Mouse (Mus musculus) limb, embryonic 10.5 days (tissue): Measurements from ENCODE around the gene Hdac11. TPM values are rescaled to one million over a fixed set of nuclear protein-coding genes. Genes with fewer than 3 reads are reported as not detected.

Experiments
- DNase-seq: peaks from one replicate; pipeline ENCODE4 v3.0.0-alpha.2; 2017; ENCODE audit warnings: low spot score
- H3K27ac ChIP-seq: fragments of 300-500 bp; sonication (generic); 2 replicates; pipeline ENCODE4 v1.5.1; 2016; ENCODE audit warnings: mild to moderate bottlenecking
- H3K27me3 ChIP-seq: fragments of 300-500 bp; sonication (generic); 2 replicates; pipeline ENCODE4 v1.6.1; 2016; ENCODE audit warnings: low read depth, mild to moderate bottlenecking; ENCODE audit not compliant: poor library complexity, severe bottlenecking
- H3K36me3 ChIP-seq: fragments of 300-500 bp; sonication (generic); 2 replicates; pipeline ENCODE4 v1.6.1; 2016; ENCODE audit warnings: mild to moderate bottlenecking, moderate library complexity
- H3K4me1 ChIP-seq: fragments of 300-500 bp; sonication (generic); 2 replicates; pipeline ENCODE4 v1.6.1; 2016
- H3K4me3 ChIP-seq: fragments of 300-500 bp; sonication (generic); 2 replicates; pipeline ENCODE4 v1.5.1; 2016; ENCODE audit warnings: mild to moderate bottlenecking, moderate library complexity
- H3K9me3 ChIP-seq: fragments of 300-500 bp; sonication (generic); replicated peaks from 2 replicates; pipeline ENCODE4 v1.6.1; 2016; ENCODE audit warnings: mild to moderate bottlenecking
- WGBS: fragments of 180-500 bp; shearing (Covaris S2); methylation state at CpG from one replicate; pipeline ENCODE4 v1.1.7; 2016; 5-methylcytosine and 5-hydroxymethylcytosine counted together
- polyA plus RNA-seq: library from polyadenylated mRNA; unstranded; fragments of >200 nt; fragmentation: Nextera tagmentation; extraction: Ambion mirVana; gene quantifications from 2 replicates; pipeline ENCODE4 v1.2.1, GENCODE M21; 2016

The Hdac11 gene
- polyA plus RNA-seq, 1 experiment from 2014 or later: 12.8 TPM

DNA sequence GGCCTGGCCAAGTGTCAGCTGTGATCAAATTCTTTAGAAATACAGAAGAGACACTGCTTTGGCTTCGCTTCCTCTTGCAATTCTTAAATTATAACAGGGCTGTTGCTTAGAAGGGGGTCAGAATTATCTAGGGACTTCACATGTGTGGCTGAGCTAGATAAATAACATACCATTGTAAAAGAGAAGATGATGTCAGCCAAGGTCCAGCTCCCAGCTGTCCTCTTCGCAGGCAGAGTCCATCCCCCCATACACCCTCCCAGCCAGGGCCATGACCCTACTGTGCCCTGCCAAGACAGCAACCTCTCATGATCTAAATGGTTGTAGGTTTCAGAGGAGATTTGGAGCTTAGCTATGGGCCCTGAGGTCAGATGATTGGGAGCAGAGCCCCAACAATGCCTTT is 27.5 kb downstream of the Hdac11 start:
- H3K4me3 ChIP-seq: no peak overlapping the region
- H3K27ac ChIP-seq: peak overlapping the region; percentile 38; the same call in 1 of the 2 replicates
- H3K27me3 ChIP-seq: 0 out of 2 replicates have a peak, but pooled peaks cover 5% of the 10 kb centered on the region
- H3K4me1 ChIP-seq: peaks cover 37% of the 10 kb centered on the region
- 78% methylated on average over 2 of the region's 2 CpGs for WGBS
- H3K9me3 ChIP-seq: no peaks in the 10 kb centered on the region
- H3K36me3 ChIP-seq: no peaks in the 10 kb centered on the region
- no peak for DNase-seq

GRCm38 (mm10) chr6:91184776-91185175 is 28.3 kb downstream of the Hdac11 start:
- no peak for DNase-seq
- H3K27ac ChIP-seq: peak overlapping the region; percentile 38; the same call in 1 of the 2 replicates
- no peaks in the 10 kb centered on the region for H3K36me3 ChIP-seq
- WGBS: 66% methylated on average over 3 of the region's 3 CpGs
- 0 out of 2 replicates have a peak, but pooled peaks cover 5% of the 10 kb centered on the region for H3K27me3 ChIP-seq
- H3K9me3 ChIP-seq: no peaks in the 10 kb centered on the region
- peaks cover 36% of the 10 kb centered on the region for H3K4me1 ChIP-seq
- H3K4me3 ChIP-seq: no peak overlapping the region

DNA sequence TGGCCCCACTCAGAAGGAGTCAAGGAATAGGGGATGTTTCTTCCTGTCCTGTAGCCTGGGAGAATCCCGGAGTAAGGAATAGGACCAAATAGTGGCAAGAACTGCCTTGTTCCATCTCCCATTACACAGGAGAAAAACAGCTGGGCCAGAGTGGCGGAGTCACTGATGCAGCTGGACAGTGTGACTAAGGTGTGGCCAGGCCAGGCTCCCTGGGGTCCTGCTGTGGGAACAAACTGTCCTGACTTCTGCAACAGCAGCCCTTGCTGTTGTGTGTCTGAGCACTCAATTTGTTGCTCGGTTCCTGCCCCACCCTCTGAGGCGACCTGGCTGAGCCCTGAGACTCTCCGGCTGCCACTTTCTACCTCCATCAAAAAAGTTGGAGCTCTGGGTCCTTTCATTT is 29.0 kb downstream of the Hdac11 start:
- Histone ChIP-seq H3K36me3 (no peaks in the 10 kb centered on the region), H3K9me3 (no peaks in the 10 kb centered on the region), H3K27me3 (0 out of 2 replicates have a peak, but pooled peaks cover 5% of the 10 kb centered on the region), H3K4me1 (peaks cover 29% of the 10 kb centered on the region), H3K27ac (no peak overlapping the region), H3K4me3 (no peak overlapping the region)
- DNase-seq: no peak
- WGBS: 87% methylated on average over 5 of the region's 5 CpGs

DNA sequence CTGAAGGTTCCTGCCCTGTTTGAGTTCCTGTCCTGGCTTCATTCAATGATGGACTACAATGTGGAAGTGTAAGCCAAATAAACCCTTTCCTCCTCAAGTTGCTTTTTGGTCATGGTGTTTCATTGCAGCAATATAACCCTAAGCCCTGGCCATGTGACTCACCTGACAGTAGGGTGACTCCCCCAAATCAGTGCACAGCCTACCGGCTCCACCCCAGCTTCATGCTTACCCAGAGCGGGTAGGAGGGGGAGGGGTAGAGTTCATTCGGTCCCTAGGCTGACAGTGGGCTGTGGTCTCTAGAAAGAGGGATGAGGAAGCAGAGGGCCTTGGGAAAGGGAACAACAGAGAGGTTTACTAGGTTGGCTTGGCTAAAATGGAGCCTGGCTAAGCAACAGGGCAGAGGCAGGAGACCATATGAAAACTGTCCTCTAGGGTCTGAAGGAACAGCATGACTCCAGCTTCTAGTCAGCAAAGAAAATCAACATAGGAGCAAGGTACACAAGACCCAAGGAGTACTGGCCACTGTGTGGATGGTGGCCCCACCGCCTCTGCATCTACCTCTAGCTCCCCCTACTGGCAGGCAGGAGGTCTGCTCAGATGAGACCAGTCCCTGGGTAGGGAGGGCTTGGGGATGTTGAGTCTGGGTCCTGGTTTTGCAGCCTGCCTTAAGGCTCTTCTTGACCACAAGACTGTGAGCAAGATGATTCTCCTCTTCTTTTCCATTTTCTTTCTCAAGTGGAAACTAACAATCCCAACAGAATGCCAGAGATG is 29.9 kb downstream of the Hdac11 start:
- no peak for DNase-seq
- Histone ChIP-seq H3K4me1 (peaks cover 23% of the 10 kb centered on the region), H3K36me3 (no peaks in the 10 kb centered on the region), H3K27me3 (0 out of 2 replicates have a peak, but pooled peaks cover 7% of the 10 kb centered on the region), H3K4me3 (no peak overlapping the region), H3K9me3 (no peaks in the 10 kb centered on the region), H3K27ac (no peak overlapping the region)
- 56% methylated on average over 4 of the region's 4 CpGs for WGBS

GRCm38 (mm10) chr6:91186934-91187333 is 30.5 kb downstream of the Hdac11 start:
- DNase-seq: no peak
- H3K4me1 ChIP-seq: peaks cover 21% of the 10 kb centered on the region; the same call in 1 of the 2 replicates
- WGBS: 92% methylated on average over 6 of the region's 6 CpGs
- H3K4me3 ChIP-seq: no peak overlapping the region
- 0 out of 2 replicates have a peak, but pooled peaks cover 10% of the 10 kb centered on the region for H3K27me3 ChIP-seq
- H3K36me3 ChIP-seq: no peaks in the 10 kb centered on the region
- H3K27ac ChIP-seq: peak overlapping the region; percentile 37; the same call in 1 of the 2 replicates
- H3K9me3 ChIP-seq: no peaks in the 10 kb centered on the region

DNA sequence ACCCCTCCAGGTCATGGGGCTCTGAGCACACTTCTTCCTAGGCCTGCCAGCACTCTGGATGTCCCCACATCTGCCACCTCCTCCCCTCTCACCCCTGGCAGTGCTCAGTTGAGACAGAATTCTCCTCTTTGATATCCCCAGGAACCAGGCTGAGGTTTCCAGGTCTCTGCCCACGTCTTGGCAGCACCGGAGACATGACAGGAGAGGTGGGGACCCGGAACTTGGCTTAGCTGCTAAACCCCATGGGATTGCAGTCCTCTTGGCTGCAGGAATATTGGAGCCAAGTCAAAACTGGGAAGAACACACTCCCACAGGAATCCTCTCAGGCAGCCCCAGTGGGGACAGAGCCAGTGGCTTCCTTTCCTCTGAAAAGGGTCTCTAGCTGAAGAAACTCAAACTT is 31.4 kb downstream of the Hdac11 start:
- H3K4me3 ChIP-seq: no peak overlapping the region
- 78% methylated on average over 3 of the region's 3 CpGs for WGBS
- H3K9me3 ChIP-seq: no peaks in the 10 kb centered on the region
- H3K27ac ChIP-seq: peak overlapping the region; percentile 37
- H3K4me1 ChIP-seq: peaks cover 21% of the 10 kb centered on the region
- H3K36me3 ChIP-seq: no peaks in the 10 kb centered on the region
- 0 out of 2 replicates have a peak, but pooled peaks cover 10% of the 10 kb centered on the region for H3K27me3 ChIP-seq
- no peak for DNase-seq

- Histone ChIP-seq H3K4me3 (no peak overlapping the region), H3K4me1 (peaks cover 19% of the 10 kb centered on the region), H3K27ac (0 out of 2 replicates have a peak overlapping the region, but pooled peaks have one; percentile 11), H3K9me3 (no peaks in the 10 kb centered on the region), H3K27me3 (0 out of 2 replicates have a peak, but pooled peaks cover 10% of the 10 kb centered on the region), H3K36me3 (no peaks in the 10 kb centered on the region)
- WGBS: 90% methylated on average over 6 of the region's 6 CpGs
- no peak for DNase-seq
These were observed 33.5 kb downstream of the Hdac11 start for GRCm38 (mm10) chr6:91189971-91190370.

DNA sequence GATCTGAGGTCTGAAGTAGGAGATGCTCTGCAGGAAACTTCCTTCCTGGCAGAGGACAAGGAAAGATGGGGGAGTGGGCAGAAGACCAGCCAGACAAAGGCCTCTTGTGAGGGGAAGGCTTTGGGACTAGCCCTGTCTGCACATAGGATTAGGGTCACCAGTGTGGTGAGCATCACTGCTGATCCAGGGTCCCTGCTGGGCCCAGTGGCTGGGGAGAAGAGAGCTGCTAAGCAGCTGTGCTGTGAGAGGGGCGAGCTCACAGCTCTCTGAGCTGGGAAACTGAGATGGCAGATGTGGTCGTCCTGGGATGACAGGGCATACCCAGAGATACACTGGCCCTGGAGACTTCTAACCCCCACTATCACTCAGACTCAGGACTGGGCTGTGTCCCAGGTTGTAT is 35.0 kb downstream of the Hdac11 start:
- Histone ChIP-seq H3K36me3 (no peaks in the 10 kb centered on the region), H3K4me3 (no peak overlapping the region), H3K27ac (peak overlapping the region; percentile 27), H3K27me3 (0 out of 2 replicates have a peak, but pooled peaks cover 10% of the 10 kb centered on the region), H3K9me3 (no peaks in the 10 kb centered on the region), H3K4me1 (peaks cover 23% of the 10 kb centered on the region)
- 69% methylated on average over 2 of the region's 2 CpGs for WGBS
- DNase-seq: no peak

GRCm38 (mm10) chr6:91192421-91192820 is 36.0 kb downstream of the Hdac11 start:
- Histone ChIP-seq H3K36me3 (no peaks in the 10 kb centered on the region), H3K27ac (peak overlapping the region; percentile 50; the same call in 1 of the 2 replicates), H3K4me1 (peaks cover 30% of the 10 kb centered on the region), H3K9me3 (no peaks in the 10 kb centered on the region), H3K4me3 (no peak overlapping the region), H3K27me3 (0 out of 2 replicates have a peak, but pooled peaks cover 10% of the 10 kb centered on the region)
- 89% methylated on average over 3 of the region's 3 CpGs for WGBS
- no peak for DNase-seq

GRCm38 (mm10) chr6:91192851-91193545 is 36.5 kb downstream of the Hdac11 start:
- Histone ChIP-seq H3K36me3 (no peaks in the 10 kb centered on the region), H3K27ac (peak overlapping the region; percentile 50; the same call in 1 of the 2 replicates), H3K4me3 (no peak overlapping the region), H3K9me3 (no peaks in the 10 kb centered on the region), H3K27me3 (0 out of 2 replicates have a peak, but pooled peaks cover 6% of the 10 kb centered on the region), H3K4me1 (peaks cover 32% of the 10 kb centered on the region)
- no peak for DNase-seq
- 76% methylated on average over 1 of the region's 1 CpGs for WGBS

DNA sequence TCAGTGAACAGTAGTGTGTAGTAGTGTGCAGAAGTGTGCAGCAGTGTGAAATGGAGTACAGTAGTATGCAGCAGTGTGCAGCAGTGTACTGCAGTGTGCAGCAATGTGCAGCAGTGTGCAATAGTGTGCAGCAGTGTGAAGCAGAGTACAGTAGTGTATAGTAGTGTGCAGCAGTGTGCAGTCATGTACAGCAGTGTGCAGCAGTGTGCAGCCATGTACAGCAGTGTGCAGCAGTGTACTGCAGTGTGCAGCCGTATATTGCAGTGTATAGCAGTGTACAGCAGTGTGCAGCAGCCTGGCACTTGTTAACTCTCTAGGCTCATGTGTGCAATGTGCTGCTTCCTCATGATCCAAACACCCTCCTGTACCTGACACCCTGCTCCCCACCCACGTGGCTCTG is 42.0 kb downstream of the Hdac11 start:
- DNase-seq: no peak
- H3K27me3 ChIP-seq: no peaks in the 10 kb centered on the region
- H3K4me1 ChIP-seq: peaks cover 65% of the 10 kb centered on the region
- H3K9me3 ChIP-seq: no peaks in the 10 kb centered on the region
- peak overlapping the region; percentile 95 for H3K27ac ChIP-seq
- H3K36me3 ChIP-seq: no peaks in the 10 kb centered on the region
- H3K4me3 ChIP-seq: no peak overlapping the region
- WGBS: 73% methylated on average over 2 of the region's 2 CpGs

DNA sequence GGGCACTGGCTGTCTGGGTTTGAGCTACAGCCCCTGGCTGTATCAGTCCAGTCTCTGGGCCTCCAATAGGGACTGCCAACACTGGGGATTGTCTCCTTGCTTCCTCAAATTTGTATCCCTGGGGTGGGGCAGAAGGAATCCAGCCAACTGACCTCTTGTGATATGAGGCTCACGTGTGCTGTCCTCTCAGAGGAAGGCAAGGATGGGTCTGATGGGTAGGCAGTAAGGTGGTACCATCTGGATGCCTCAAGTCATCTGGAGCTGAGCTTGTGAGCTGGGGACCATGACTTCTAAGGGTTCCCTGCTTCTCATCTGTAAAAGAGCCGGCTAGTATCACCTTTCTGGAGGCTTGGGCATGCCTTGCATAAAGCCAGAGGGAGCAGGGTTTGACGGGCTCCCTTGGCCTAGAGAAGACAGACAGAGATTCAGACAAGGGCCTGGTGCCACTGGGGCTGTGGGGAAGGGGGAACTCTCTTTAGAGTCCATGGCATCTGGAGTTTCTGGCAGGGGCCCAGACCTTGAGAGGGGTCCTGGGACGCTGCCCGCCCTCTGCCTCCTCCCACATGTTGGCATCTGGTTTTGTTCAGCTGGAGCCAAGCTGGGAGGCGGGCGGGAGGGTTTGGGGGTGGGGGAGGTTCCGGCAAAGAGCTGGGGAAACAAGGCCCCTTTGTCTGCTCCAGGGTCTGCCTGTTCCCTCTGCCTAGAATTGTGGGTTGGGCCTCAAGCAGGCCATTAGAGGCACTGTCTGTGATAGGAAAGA is 44.1 kb downstream of the Hdac11 start:
- H3K36me3 ChIP-seq: no peaks in the 10 kb centered on the region
- H3K4me1 ChIP-seq: peaks cover 64% of the 10 kb centered on the region
- H3K4me3 ChIP-seq: no peak overlapping the region
- no peaks in the 10 kb centered on the region for H3K27me3 ChIP-seq
- WGBS: 32% methylated on average over 8 of the region's 8 CpGs
- no peaks in the 10 kb centered on the region for H3K9me3 ChIP-seq
- peak; percentile 87 for DNase-seq
- H3K27ac ChIP-seq: peak overlapping the region; percentile 95
